Mouse (Mus musculus) midbrain, embryonic 16.5 days (tissue): ENCODE data around the gene Ppp1r12c. TPM values are rescaled to one million over a fixed set of nuclear protein-coding genes. Genes with fewer than 3 reads are reported as not detected.

Experiments used
- ATAC-seq: fragments of 200-750 bp; cut with Nextera tagmentation; 2 replicates; pipeline ENCODE4 v1.8.0; 2017; ENCODE audit warnings: moderate TSS enrichment
- H3K27ac ChIP-seq: fragments of 300-500 bp; sonication (generic); 2 replicates; pipeline ENCODE4 v1.5.1; 2014; ENCODE audit warnings: mild to moderate bottlenecking, low read length, mixed read lengths
- H3K27me3 ChIP-seq: fragments of 300-500 bp; sonication (generic); 2 replicates; pipeline ENCODE4 v1.6.1; 2014; ENCODE audit warnings: low read depth, low read length, mixed read lengths; ENCODE audit not compliant: control insufficient read depth, insufficient read depth
- H3K36me3 ChIP-seq: fragments of 300-500 bp; sonication (generic); 2 replicates; pipeline ENCODE4 v1.6.1; 2014; ENCODE audit warnings: mild to moderate bottlenecking, low read length, moderate library complexity, mixed read lengths; ENCODE audit not compliant: control insufficient read depth, insufficient read depth
- H3K4me1 ChIP-seq: fragments of 300-500 bp; sonication (generic); 2 replicates; pipeline ENCODE4 v1.6.1; 2014; ENCODE audit warnings: mild to moderate bottlenecking, low read length, mixed read lengths; ENCODE audit not compliant: control insufficient read depth, insufficient read depth
- H3K4me2 ChIP-seq: fragments of 300-500 bp; sonication (generic); 2 replicates; pipeline ENCODE4 v1.6.1; 2014; ENCODE audit warnings: mild to moderate bottlenecking, low read length, mixed read lengths
- H3K4me3 ChIP-seq: fragments of 300-500 bp; sonication (generic); 2 replicates; pipeline ENCODE4 v1.5.1; 2014; ENCODE audit warnings: low read depth, mild to moderate bottlenecking, low read length, moderate library complexity, mixed read lengths
- H3K9ac ChIP-seq: fragments of 300-500 bp; sonication (generic); 2 replicates; pipeline ENCODE4 v1.6.1; 2014; ENCODE audit warnings: low read depth, low read length, mixed read lengths
- H3K9me3 ChIP-seq: fragments of 300-500 bp; sonication (generic); replicated peaks from 2 replicates; pipeline ENCODE4 v1.6.1; 2014; ENCODE audit warnings: mild to moderate bottlenecking, low read length, mixed read lengths; ENCODE audit not compliant: control insufficient read depth, poor library complexity, severe bottlenecking
- WGBS: fragments of 180-500 bp; shearing (Covaris S2); extraction: QIAGEN DNeasy Blood & Tissue Kit; methylation state at CpG from one replicate; pipeline ENCODE4 v1.1.7; 2014; 5-methylcytosine and 5-hydroxymethylcytosine counted together
- polyA plus RNA-seq: library from polyadenylated mRNA; unstranded; fragments of >200 nt; fragmentation: Nextera tagmentation; extraction: Ambion mirVana; gene quantifications from 2 replicates; pipeline ENCODE4 v1.2.1, GENCODE M21; 2015

The Ppp1r12c gene
- polyA plus RNA-seq, 1 experiment from 2014 or later, result 44.7 TPM

DNA sequence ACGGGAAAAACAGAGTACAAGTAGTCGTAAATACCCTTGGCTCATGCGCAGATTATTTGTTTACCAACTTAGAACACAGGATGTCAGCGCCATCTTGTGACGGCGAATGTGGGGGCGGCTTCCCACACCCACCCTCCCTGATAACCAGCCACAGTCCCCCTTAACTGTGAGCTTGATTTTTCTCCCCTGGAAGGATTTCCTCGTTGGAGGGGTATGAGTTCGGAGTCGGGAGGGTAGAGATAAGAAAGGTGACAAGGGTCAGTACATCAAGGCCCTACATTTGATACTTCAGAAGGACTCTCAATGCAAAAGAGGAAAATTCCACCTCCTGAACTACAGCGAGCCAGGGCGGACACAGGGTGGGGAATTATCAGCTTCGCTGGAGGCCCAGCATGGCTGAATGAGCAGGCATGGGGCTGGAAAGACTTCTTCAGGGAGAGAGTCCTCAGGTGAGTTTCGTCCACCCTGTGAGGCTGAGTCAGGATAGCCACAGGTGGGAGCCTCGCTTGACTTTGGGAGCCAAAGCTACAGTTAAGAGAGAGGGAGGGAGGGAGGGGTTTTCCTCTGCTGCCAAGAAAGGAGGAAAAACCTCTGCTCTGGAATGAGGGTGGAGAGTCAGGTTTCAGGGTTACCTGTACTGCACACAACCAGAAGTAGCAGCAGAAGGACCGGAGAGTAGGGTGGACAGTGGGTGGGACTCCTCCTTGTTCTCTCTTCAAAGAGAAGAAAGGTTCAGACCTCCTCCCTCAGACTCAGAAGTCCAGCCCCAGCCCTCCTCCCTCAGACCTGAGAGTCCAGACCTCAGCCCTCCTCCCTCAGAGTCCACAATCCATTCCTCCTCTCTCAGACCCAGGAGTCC, 40.7 kb downstream of the Ppp1r12c start, which contains the start of gene Eps8l1:
Gene Eps8l1, plus strand, starts transcription at position 99 of the 859 bp plus-strand sequence.
- WGBS, result 63% methylated on average over 13 of the region's 16 CpGs
- Histone ChIP-seq H3K4me2 (peak within 1 kb of the TSS; percentile 47), H3K27me3 (0 out of 2 replicates have a peak, but pooled peaks cover 4% of the 10 kb centered on the region), H3K27ac (no peak within 1 kb of the TSS), H3K4me3 (peak within 1 kb of the TSS; percentile 23), H3K4me1 (no peaks in the 10 kb centered on the region), H3K9me3 (no peaks in the 10 kb centered on the region), H3K36me3 (no peaks in the 10 kb centered on the region), H3K9ac (no peak within 1 kb of the TSS)
- ATAC-seq, result peak; percentile 48

DNA sequence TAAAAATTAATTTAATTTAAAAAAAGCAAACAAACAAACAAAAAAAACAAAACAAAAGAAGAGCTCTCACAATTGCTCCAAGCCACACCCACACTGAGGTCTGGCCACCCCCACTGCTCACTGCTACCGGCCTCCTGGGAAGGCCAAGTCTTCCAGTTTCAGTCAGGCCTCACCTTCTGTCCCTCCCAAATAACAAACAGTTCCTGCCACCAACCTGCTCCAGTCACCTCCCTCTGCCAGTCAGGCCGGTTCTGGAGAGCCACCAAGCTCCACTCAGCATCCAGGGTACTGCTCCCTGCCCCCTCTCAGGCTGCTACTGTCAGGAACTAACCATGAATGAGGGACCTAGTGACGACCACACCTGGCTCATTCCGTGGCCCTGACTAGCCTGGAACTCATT, 48.8 kb downstream of the Ppp1r12c start:
- Histone ChIP-seq H3K9ac (no peak overlapping the region), H3K4me3 (no peak overlapping the region), H3K4me2 (no peak overlapping the region), H3K36me3 (no peaks in the 10 kb centered on the region), H3K9me3 (no peaks in the 10 kb centered on the region), H3K27ac (no peak overlapping the region), H3K27me3 (no peaks in the 10 kb centered on the region), H3K4me1 (no peaks in the 10 kb centered on the region)
- no peak for ATAC-seq
- WGBS, result 32% methylated on average over 4 of the region's 4 CpGs

DNA sequence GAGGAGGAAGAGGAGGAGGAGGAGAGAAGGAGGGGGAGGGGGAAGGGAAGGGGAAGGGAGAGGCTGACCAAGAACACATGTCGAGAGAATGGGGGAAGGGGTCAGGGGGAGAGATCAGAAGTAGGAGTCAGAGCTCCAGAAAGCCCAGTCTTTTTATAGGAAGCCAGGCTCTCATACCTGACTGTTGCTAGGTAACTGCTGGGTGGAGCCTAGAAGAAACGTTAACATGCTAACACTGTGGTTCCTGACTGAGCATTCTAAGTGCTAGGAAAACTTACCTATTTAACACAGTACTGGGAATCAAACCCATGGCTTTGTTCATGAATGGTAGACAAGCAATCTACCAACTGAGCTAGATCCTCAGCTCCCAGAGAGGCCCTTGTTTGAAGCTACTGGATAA, 52.3 kb downstream of the Ppp1r12c start:
- Histone ChIP-seq H3K4me3 (no peak overlapping the region), H3K36me3 (no peaks in the 10 kb centered on the region), H3K27me3 (no peaks in the 10 kb centered on the region), H3K4me1 (peaks cover 6% of the 10 kb centered on the region), H3K4me2 (no peak overlapping the region), H3K9me3 (no peaks in the 10 kb centered on the region), H3K9ac (no peak overlapping the region), H3K27ac (no peak overlapping the region)
- WGBS, result 7% methylated on average over 2 of the region's 2 CpGs
- no peak for ATAC-seq

GRCm38 (mm10) chr7:4448439-4448838, 53.0 kb downstream of the Ppp1r12c start:
- no peak overlapping the region for H3K4me3 ChIP-seq
- no peak overlapping the region for H3K27ac ChIP-seq
- peaks cover 6% of the 10 kb centered on the region for H3K4me1 ChIP-seq
- 85% methylated on average over 3 of the region's 3 CpGs for WGBS
- no peak overlapping the region for H3K4me2 ChIP-seq
- no peaks in the 10 kb centered on the region for H3K36me3 ChIP-seq
- no peak for ATAC-seq
- no peak overlapping the region for H3K9ac ChIP-seq
- no peaks in the 10 kb centered on the region for H3K9me3 ChIP-seq
- no peaks in the 10 kb centered on the region for H3K27me3 ChIP-seq

DNA sequence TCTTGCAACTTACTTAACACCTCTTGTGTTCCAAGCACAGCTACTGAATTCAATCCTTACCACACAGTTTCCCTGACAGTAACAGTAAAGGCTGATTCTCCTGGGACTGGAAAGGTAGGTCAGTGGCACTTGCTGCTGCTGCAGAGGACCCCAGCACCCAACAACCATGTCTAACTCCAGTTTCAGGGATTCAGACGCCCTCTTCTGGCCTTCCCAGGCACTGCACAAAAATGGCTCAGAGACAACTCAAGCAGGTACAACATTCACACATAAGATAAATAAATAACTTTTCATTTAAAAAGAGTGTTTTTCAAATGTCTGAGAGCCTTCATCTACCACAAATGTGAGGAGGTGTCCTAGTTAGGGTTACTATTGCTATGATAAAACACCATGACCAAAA, 54.3 kb downstream of the Ppp1r12c start:
- H3K4me2 ChIP-seq, result no peak overlapping the region
- H3K9ac ChIP-seq, result no peak overlapping the region
- peaks cover 7% of the 10 kb centered on the region; the same call in 1 of the 2 replicates for H3K36me3 ChIP-seq
- H3K4me1 ChIP-seq, result peaks cover 6% of the 10 kb centered on the region
- WGBS, result 4% methylated on average over 1 of the region's 1 CpGs
- H3K27me3 ChIP-seq, result no peaks in the 10 kb centered on the region
- H3K4me3 ChIP-seq, result no peak overlapping the region
- no peak for ATAC-seq
- H3K9me3 ChIP-seq, result no peaks in the 10 kb centered on the region
- H3K27ac ChIP-seq, result no peak overlapping the region

- under 1% methylated on average over 35 of the region's 35 CpGs for WGBS
- Histone ChIP-seq H3K9ac (peak within 1 kb of the TSS; percentile 84), H3K4me2 (peak within 1 kb of the TSS; percentile 74), H3K27me3 (no peaks in the 10 kb centered on the region), H3K9me3 (no peaks in the 10 kb centered on the region), H3K36me3 (peaks cover 12% of the 10 kb centered on the region), H3K4me3 (peak within 1 kb of the TSS; percentile 79), H3K27ac (peak within 1 kb of the TSS; percentile 82), H3K4me1 (peaks cover 6% of the 10 kb centered on the region)
- peak; percentile 97 for ATAC-seq
Observed at GRCm38 (mm10) chr7:4445216-4445791, 56.2 kb downstream of the Ppp1r12c start, which contains the start of gene Rdh13. Gene Rdh13 (minus strand): TSS chr7:4445649.

DNA sequence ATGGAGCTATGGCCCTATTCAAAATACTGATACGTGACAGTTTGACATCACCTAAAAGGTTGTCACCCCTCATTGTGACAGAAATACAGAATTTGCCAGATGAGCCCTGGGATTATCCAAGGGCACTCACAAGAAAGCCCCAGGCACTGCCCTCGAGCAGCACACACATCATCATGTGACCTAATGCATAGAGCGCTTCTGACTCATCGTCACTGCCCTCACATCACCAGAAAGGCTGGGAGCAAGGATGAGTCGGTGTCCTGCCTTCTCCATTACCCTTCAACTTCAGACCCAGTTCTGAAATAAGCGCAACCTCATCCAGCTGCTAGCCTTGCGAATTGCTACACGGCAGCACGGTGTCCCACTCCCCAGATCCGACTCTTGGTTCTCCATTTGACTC, 60.9 kb downstream of the Ppp1r12c start:
- Histone ChIP-seq H3K4me1 (peaks cover 6% of the 10 kb centered on the region), H3K27me3 (no peaks in the 10 kb centered on the region), H3K4me2 (no peak overlapping the region), H3K36me3 (peaks cover 25% of the 10 kb centered on the region), H3K9ac (no peak overlapping the region), H3K4me3 (no peak overlapping the region), H3K9me3 (no peaks in the 10 kb centered on the region), H3K27ac (no peak overlapping the region)
- WGBS, result 93% methylated on average over 10 of the region's 10 CpGs
- no peak for ATAC-seq

DNA sequence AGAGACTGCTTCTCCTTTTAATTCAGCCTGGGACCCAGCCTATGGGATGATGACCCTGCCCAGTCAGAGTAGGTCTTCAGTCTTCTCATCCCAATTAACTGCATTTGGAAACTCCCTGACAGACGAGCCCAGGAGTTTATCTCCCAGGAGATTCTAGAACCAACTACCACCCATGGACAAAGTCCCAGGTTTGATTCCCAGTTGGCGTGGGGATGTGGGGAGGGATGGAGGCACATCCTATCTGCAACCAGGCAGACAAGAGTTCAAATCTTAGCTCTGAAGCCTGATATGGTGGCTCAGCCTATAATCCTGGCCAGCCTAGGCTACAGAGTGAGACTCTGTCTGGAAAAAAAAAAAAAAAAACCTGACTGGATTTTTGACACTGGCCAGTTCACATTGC, 63.8 kb downstream of the Ppp1r12c start:
- Histone ChIP-seq H3K27me3 (no peaks in the 10 kb centered on the region), H3K4me3 (no peak overlapping the region), H3K4me1 (no peaks in the 10 kb centered on the region), H3K9me3 (no peaks in the 10 kb centered on the region), H3K4me2 (no peak overlapping the region), H3K9ac (no peak overlapping the region), H3K36me3 (peaks cover 35% of the 10 kb centered on the region), H3K27ac (no peak overlapping the region)
- ATAC-seq, result no peak
- 93% methylated on average over 2 of the region's 2 CpGs for WGBS

GRCm38 (mm10) chr7:4432026-4432425, 69.5 kb downstream of the Ppp1r12c start:
- Histone ChIP-seq H3K9ac (no peak overlapping the region), H3K9me3 (no peaks in the 10 kb centered on the region), H3K27ac (no peak overlapping the region), H3K36me3 (peaks cover 50% of the 10 kb centered on the region), H3K27me3 (no peaks in the 10 kb centered on the region), H3K4me3 (no peak overlapping the region), H3K4me1 (no peaks in the 10 kb centered on the region), H3K4me2 (no peak overlapping the region)
- WGBS, result 95% methylated on average over 8 of the region's 8 CpGs
- ATAC-seq, result no peak
